Mouse (Mus musculus) cerebellum, postnatal 4 days (tissue): ENCODE results near the gene Glyatl3.

Experiments used
- DNase-seq, 2 experiments: peaks; one replicate each; pipeline ENCODE4 v3.0.0; 2022; ENCODE audit warnings: low spot score in 2 of 2, mixed read lengths in 1 of 2

The Glyatl3 gene

DNA sequence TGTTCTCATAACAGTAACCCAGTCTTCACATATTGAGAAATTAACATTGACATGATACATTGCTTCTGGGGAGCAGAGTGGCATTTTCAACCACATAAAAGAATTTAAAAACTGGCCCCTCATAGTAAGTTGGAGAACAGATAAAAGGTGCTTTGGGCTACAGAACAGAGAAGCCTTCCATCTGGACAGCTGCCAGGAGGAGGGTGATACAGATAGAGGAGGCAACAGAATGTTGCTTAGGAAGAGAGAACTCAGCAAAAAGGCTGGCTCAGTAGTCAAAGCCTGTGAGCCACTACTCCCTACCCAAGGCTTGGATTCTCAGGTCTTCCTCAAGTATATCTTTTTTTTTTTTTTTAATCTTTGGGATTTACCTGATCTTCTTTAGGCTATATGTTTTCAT lies 59.1 kb downstream of the Glyatl3 start:
- no peak for DNase-seq
